Mouse (Mus musculus) frontal cortex, postnatal 36 days (tissue): ENCODE measurements around the gene Capza1.
"Not testable (repeated sequence)": the region's sequence is repeated elsewhere in the genome, so short reads cannot be mapped to it uniquely, and the experiment has no call there.

Experiments used
- DNase-seq, 2 experiments: peaks; one replicate each; pipeline ENCODE4 v3.0.0; 2022; ENCODE audit warnings: low spot score in 2 of 2

Gene Capza1

GRCm38 (mm10) chr3:104817481-104817990 lies 46.8 kb downstream of the Capza1 start:
- peak; percentile 32 to 39 for DNase-seq

GRCm38 (mm10) chr3:104816130-104816529 lies 48.2 kb downstream of the Capza1 start:
- no peak for DNase-seq

- DNase-seq: no peak
Observed at GRCm38 (mm10) chr3:104815346-104815745, 49.0 kb downstream of the Capza1 start.

- DNase-seq: no peak
Observed at GRCm38 (mm10) chr3:104814746-104815145, 49.6 kb downstream of the Capza1 start.

GRCm38 (mm10) chr3:104813227-104813626 lies 51.1 kb downstream of the Capza1 start:
- DNase-seq: not testable (repeated sequence)

GRCm38 (mm10) chr3:104812254-104812653 lies 52.1 kb downstream of the Capza1 start:
- no peak for DNase-seq

GRCm38 (mm10) chr3:104811752-104812151 lies 52.6 kb downstream of the Capza1 start:
- no peak for DNase-seq

- no peak for DNase-seq
Observed at GRCm38 (mm10) chr3:104805539-104805938, 58.8 kb downstream of the Capza1 start.

GRCm38 (mm10) chr3:104804312-104804711 lies 60.0 kb downstream of the Capza1 start:
- no peak for DNase-seq

- DNase-seq: no peak
Observed at GRCm38 (mm10) chr3:104801481-104801880, 62.8 kb downstream of the Capza1 start.

- DNase-seq: no peak
Observed at GRCm38 (mm10) chr3:104800681-104801080, 63.6 kb downstream of the Capza1 start.

GRCm38 (mm10) chr3:104796430-104797082 lies 67.7 kb downstream of the Capza1 start:
- DNase-seq: no peak

- no peak for DNase-seq
Observed at GRCm38 (mm10) chr3:104795661-104796340, 68.5 kb downstream of the Capza1 start.

- no peak for DNase-seq
Observed at GRCm38 (mm10) chr3:104794953-104795470, 69.3 kb downstream of the Capza1 start.

- DNase-seq: peak in 1 of 2 experiments; percentile 66
Observed at GRCm38 (mm10) chr3:104793871-104794828, 70.2 kb downstream of the Capza1 start.

- DNase-seq: no peak
Observed at GRCm38 (mm10) chr3:104792360-104793270, 71.7 kb downstream of the Capza1 start.

- DNase-seq: peak; percentile 47 to 53
Observed at GRCm38 (mm10) chr3:104791671-104792070, 72.6 kb downstream of the Capza1 start.

- no peak for DNase-seq
Observed at GRCm38 (mm10) chr3:104791017-104791416, 73.3 kb downstream of the Capza1 start.

- DNase-seq: peak; percentile 59 to 61
Observed at GRCm38 (mm10) chr3:104790401-104790937, 73.8 kb downstream of the Capza1 start.

GRCm38 (mm10) chr3:104789822-104790221 lies 74.5 kb downstream of the Capza1 start:
- DNase-seq: no peak

GRCm38 (mm10) chr3:104789312-104789605 lies 75.0 kb downstream of the Capza1 start:
- no peak for DNase-seq
